Mouse (Mus musculus): Measurements from ENCODE around the gene Rap1gds1.
A peak's percentile ranks its signal among the peaks of the same experiment; 100 is the strongest.

Gene Rap1gds1

DNA sequence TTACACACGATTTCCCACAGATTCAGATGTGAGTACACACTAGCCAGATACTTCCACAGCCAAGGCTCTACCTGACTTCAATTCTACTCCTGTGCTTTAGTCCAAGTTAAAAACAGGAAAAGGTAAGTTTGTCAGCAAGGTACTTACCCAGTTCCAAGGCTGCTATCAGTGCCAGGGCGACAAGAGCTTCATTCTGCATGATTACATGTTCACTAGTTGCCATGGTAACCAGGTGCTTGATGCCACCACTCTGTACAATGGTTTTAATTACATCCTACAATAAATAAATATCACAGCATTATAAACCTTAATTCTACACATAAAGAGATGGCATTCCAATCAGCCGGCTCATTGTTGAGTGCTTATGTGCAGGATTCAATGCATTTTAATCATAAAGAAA is 129.5 kb downstream of the Rap1gds1 start:
- peak; percentile 6 for DNase-seq (ENCODE audit: low read depth, low spot score)

DNA sequence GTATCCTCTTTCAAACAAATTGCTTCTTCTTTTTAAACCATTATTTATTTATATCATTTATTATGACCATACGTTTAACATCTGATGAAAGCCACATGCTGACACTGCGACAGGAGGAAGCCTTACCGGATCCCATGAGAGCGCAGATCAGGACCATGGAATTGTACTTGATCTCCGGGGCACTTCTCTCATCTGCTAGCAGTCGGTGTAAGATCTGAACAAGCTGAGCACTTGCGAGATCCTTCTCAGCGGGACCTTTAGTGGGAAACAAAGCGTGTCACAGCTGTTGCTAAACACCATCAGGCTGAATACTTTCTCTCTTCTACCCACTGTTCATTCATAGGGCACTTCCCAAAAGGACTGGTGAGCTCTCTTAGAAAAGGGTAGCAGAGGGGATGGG is 133.4 kb downstream of the Rap1gds1 start:
- DNase-seq (ENCODE audit: low read depth, low spot score) = no peak

DNA sequence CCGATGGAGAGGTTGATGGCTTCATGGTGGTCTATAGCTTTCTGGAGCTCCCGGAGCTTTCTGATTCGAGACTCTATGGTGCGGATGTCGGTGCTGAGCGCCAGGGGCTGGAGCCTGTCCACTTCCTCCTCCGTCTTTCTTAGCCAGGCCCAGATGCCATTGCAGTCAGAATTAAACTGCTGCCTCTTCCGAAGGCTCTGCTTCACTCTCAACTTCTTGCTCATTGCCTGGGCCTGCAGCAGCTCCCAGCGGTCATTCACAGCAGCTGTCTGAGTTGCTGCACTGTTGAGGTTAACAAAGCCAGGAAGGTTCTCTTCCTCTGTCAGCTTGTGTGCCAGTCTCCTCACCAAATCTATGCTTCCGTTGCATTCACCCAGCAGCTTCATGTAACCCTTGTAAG is 137.8 kb downstream of the Rap1gds1 start:
- no peak for DNase-seq (ENCODE audit: low read depth, low spot score)

DNA sequence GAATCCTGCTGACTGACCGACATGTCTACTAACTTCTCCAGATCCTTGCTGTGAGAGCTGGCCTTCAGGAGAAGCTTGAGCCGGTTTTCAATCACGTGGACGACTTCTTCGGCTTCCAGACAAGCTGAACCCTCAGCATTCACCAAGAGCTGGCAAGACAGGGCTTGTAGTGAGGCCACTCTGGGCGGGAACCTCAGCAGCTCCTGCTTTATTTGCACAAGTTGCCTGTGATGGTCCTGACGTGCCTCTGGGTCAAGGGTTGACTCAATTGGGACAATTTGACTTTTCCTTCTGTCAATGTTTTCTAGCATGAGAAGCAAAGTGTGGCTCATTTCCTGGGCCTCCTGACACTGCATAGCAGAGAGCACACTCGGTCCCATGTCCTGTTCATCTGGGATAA is 138.2 kb downstream of the Rap1gds1 start:
- no peak for DNase-seq (ENCODE audit: low read depth, low spot score)

DNA sequence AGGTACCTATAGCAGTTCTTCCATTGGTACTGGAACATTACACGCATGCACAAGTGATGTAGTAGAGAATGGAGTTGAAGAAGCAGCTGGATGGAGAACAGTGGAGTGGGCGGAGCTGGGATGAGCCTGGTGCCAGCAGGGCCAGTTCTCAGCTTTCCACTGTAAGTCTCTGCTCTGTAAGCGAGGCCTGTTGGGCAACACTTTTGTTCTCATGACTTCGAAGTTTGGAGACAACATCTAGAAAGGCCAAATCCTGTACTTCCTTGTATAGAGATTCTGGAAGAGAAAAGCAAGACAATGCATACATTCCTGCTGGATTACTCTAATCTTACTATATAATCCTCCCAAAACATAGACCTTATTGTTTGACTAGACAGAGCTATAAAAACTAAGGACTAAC is 147.6 kb downstream of the Rap1gds1 start:
- no peak for DNase-seq (ENCODE audit: low read depth, low spot score)

DNA sequence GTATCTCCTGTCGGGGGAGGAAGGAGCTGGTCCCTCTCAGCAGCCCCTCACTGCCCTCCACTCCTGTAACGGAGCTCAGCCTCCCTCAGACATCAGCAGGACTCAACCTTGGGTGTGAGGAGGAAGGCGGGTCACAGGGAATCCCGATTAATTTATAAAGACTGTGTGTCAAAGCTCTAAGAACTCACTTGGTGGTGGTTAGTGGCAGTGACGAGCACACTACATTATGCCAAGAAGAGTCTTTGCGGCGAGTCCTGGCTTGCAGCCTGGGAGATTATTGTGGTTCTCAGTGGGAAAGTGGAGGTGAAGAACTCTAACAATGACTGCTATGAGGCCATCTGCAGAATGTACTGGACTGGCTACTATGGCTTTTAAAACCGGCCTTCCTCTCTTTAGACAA is 148.8 kb downstream of the Rap1gds1 start:
- DNase-seq (ENCODE audit: low read depth, low spot score) = no peak

DNA sequence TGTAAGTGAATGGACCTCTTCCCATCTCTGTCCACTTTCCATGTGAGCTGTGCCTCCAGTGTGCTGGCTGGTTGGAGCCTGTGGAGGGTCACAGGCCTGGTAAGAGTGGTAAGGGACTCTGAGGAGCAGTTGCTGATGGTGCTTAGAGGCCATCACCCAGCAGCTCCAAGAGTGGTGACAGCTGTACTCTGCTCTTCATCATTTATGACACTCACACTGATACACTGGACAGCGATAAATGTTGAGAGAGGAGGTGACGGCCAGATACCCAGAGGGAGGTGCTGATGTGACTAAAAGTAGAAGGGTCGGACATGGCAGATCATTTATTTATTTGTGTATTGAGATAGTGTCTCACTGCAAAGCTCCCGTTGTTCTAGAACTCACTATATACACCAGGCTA is 156.8 kb downstream of the Rap1gds1 start:
- DNase-seq (ENCODE audit: low read depth, low spot score) = no peak

DNA sequence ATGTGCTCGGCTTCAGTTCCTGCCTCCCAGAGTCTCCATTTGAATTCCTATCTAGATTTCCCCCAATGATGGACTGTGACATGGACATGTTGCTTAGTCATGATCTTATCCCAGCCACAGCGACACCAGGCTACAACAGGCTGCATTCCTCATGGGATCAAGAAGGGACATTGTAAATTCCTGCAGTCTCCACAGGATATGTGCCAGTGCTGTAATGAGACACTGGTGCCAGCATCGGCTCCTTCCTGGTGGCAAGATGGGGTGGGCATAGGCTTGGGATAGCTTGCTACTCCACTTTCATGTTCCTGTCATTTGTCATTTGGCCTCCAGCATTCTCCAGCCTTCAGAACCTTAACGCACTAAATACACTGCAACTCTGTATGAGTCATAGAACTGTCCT is 158.0 kb downstream of the Rap1gds1 start:
- DNase-seq (ENCODE audit: low read depth, low spot score) = no peak

DNA sequence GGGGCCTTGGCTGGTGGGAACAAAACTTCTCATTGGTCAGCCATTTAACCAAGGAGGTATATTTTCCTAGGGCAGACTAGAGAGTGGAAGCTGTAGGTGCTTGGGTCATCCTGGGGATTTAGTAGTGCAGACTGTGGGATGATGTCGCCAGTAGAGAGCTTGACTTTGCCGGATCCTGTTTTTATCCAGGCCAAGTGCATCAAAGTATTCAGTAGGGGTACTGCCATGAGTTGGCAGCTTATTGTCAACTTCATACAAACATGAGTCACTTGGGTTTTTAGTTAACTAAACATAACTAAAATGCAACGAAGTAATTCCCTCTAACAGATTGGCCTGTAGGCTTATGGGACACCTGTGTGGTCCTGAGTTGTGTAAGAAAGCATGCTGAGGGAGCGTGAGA is 158.4 kb downstream of the Rap1gds1 start:
- DNase-seq (ENCODE audit: low read depth, low spot score) = no peak

DNA sequence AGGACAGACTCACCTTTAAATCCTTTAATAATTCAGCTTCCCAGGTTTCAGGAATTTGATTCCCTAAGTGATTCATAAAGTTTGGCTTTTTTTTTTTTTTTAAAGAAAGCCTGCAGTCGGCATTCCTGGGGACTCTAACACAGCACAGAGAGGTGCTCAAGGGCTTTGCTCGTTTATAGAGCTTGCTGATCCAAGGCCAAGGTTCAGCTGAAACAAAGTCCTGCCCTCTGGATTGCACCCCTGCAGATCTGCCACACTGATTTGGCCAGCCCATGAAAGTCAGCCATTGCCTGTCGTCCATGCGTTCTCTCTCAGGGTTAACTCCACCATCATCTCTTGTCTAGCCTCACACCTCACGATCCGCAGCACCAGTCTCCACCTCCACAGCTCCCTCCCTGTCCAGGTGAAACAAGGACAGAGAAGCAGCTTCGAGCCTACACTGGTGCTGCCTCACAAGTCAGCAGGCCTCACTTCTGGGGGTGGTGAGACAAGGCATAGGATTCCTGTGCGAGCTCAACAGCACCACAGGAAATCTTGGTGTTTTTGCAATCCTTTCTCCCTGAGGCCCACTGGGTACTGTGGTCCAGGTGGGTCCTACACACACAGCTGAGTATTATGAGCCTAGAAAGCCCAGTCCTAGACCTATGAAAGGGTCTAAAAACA is 160.2 kb downstream of the Rap1gds1 start:
- DNase-seq (ENCODE audit: low read depth, low spot score) = no peak

DNA sequence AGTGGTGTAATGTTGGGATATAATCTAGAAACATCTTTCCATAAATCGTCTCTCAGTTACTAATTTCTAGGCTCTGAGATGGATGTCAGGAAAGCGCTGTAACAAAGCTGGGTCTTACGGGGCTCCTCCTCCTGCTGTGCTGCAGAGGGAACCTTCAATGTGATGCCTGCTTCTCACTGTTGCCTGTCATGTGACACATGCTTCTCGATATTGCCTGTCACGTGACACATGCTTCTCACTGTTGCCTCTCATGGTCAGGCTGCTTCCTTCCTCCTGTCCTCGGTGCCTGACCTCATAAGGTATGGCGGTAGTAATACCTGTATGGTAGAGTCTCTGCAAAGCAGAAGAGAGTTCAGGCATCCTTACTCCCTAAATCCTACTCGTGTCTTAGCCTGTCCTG is 162.5 kb downstream of the Rap1gds1 start:
- DNase-seq (ENCODE audit: low read depth, low spot score) = no peak

DNA sequence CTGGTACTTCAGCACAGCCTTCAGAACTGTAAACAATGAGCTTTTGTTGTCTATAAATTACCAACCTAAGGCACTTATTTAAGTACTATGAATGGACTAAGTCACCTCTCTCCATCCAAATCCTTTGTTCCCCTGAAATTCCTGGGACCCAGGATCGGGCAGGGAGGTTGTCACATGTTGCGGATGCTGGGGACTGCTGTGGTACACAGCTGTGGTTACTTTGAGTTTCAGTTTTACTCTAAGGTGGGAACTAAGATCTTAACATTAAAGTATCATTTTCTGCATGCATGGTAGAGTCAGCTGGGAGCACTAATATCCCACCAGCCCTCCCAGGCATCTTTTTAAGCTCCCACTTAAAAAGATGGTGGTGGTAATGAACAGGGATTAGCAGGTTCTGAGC is 165.7 kb downstream of the Rap1gds1 start:
- DNase-seq (ENCODE audit: low read depth, low spot score) = no peak

DNA sequence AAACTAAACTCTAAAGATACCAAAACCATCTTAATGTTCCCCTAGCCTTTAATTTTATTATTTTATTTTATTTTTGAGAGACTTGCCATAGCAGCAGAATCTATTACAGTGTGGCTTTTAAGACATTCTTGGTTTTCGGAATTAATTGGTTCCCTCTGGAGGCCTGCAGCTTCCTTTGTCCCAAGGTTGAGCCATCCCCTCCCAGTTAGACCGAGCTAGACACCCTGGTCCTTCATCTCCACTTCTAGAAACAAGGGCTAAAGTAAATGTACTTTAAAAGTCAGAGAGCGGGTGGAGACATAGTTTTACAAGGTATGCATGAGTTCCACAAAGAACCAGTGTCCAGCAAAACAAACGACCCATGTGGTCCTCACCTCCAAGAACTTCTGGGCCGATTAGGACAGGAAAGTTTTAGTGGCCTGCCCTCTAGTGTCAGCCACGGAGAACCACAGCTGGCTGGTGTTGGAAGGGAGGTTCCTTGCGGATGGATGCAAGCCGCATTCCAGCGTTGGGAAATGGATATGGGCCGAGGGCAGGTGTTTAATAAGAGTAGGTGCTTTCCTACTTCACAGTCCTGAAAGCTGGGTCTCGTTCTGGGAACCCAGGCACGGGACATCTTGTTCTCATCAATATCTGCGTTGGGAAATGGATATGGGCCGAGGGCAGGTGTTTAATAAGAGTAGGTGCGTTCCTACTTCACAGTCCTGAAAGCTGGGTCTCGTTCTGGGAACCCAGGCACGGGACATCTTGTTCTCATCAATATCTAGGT is 168.7 kb downstream of the Rap1gds1 start:
- peak; percentile 37 for DNase-seq (ENCODE audit: low read depth, low spot score)

DNA sequence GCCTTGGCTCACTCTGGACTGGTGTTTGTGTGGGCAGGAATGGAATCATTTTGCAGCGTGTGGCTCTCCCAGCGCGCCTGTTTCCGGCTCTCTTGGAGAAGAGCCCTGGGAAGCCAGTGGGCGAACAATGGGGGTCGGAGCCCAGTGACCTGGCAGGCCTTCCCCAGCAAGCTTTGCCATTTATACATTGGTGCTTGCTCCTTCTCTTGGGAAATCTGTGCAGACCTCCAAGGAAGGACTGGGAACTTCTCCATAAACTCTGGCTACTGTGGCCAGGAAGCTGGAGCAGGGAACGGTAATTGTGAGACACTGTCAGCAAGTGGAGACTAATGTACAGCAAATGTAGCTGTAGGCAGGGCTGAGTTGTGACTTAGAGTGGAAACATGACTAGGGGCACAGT is 169.3 kb downstream of the Rap1gds1 start:
- DNase-seq (ENCODE audit: low read depth, low spot score) = no peak

DNA sequence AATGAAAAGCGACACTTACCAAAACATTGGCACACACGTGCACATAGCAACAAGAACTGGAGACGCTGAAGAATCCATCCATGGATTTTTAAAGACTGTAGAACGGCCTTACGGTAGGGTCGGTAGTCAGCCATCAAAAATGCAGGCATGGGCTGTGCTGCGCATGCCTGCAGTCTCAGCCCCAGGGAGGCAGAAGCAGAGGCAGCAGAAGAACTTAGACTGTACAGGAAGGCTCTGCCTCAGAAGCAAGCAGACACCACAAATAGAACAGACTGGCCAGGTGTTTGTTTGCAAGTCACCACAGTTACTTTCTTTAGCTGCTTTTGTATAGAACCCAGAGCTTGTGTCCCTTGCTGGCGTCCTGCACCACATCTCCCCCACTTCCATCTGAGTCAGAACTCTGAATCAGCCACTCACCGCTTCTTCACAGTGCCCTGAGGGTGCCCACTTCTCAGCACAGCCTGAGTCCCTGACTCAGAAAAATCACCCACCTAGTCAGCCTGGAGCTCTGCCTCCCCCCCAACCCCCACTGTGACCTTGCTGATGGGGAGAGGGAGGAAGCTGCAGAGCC is 174.3 kb downstream of the Rap1gds1 start:
- DNase-seq (ENCODE audit: low read depth, low spot score) = no peak

DNA sequence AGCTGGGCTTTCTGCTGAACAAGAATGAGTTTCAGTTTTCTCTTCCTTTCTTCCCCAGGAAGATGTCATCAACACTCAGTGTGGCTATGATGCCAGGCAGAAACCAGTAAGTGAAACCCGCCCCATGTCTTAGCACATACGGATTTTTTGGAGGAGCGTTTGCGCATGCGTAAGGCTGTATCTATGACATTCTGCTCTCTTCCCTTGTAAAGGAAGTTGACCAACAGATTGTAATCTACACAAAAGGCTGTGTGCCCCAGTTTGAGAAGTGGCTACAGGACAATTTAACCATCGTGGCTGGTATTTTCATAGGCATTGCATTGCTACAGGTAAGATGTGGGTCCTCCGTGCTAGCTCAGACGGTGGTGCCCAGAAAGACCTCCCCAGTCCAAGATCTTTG is 176.9 kb downstream of the Rap1gds1 start:
- no peak for DNase-seq (ENCODE audit: low read depth, low spot score)

DNA sequence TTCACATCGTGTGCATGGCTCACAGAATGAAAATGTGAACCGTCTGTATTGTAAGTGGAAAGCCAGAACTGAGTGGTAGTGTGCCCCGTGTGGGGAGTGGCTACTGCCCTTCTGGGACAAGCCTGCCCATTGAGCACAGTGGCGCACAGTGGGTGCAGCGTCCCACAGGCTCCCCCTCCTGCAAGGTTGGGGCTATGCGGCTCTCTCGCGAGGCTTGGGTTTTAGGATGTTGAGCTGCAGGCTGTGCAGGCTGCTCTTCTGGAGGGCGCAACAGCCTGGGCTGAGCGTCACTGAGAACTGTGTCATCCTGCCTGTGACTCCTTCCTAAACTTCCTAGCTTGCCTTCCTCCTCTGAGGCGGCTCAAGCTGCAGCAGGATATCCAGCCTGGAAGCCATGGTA is 177.5 kb downstream of the Rap1gds1 start:
- DNase-seq (ENCODE audit: low read depth, low spot score) = no peak

DNA sequence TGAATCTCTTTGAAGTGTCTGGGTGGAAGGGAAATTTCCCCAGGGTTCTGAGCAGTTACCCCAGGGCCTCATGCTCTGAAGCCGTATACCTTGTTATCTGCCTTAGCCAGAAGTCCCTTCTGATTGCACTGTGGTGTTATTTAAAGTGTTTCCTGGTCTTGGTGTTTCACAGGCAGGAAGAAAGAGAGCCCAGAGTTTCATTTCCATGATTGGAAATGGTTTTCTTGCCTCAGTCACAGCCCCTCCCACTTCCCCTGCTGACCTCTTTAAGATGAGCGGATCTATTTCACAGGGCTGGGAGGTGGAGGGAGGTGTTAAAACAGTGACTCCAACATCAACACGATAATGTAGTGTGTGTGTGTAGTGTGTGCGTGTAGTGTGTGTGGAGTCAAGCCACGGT is 181.5 kb downstream of the Rap1gds1 start:
- no peak for DNase-seq (ENCODE audit: low read depth, low spot score)

DNA sequence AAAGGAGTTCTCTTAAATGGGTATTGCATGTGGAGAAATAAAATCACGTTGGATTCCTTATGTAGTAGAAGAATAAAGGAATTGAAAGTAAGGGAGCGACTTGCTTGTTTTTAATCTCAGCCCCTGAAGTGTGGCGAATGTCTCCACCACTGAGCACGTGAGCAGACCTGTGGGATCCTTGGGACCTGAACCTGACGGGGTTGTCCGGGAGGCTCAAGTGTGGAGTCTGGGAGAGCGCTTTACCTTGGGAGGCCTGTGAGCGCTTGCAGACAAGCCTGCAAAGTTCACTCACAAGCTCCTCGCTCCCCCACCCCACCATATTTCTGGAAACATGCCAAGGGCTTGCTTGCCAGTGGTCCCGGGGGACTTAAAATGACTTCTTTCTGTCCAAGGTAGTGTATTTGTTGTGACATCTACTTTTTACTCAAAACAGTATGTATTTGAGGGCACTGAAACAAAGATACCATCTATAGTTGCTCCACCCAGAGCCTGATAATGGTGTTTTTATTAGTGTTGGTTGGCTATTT is 185.2 kb downstream of the Rap1gds1 start:
- DNase-seq (ENCODE audit: low read depth, low spot score) = no peak

DNA sequence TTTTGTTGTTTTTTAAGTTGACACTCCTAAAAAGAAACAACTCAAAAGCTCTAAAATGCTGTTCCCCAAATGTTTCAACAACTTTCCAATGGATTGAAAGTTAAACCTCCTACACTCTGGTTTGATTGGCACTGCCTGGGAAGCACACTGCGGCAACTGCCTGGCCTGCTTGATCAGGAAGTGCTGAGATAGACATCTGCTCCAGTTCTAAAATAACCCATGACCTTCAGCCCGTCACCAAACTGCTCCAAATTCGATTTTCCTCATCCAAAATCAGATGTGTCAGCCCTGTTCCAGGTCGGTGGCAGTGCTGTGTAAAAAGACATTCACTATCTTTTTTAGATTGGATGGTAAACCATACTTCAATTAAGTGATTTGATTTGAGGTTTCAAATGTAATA is 185.8 kb downstream of the Rap1gds1 start:
- no peak for DNase-seq (ENCODE audit: low read depth, low spot score)

DNA sequence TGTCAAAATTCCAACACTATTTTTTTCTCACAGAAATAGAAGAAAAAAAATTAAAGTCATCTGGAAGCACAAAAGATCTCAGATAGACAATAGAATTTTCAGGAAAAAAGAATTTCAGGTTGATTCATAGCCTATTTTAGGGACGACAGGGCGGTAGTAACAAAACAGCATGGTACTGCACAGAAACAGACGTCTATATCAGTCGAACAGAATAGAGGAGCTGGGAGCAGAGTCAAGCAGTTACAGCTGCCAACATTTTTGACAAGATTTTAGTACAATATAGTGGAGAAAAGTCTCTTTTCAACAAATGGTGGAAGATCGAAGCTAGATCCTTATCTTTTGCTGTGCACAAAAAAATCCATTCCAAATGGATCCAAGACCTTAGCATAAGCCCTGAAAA is 188.9 kb downstream of the Rap1gds1 start:
- no peak for DNase-seq (ENCODE audit: low read depth, low spot score)

DNA sequence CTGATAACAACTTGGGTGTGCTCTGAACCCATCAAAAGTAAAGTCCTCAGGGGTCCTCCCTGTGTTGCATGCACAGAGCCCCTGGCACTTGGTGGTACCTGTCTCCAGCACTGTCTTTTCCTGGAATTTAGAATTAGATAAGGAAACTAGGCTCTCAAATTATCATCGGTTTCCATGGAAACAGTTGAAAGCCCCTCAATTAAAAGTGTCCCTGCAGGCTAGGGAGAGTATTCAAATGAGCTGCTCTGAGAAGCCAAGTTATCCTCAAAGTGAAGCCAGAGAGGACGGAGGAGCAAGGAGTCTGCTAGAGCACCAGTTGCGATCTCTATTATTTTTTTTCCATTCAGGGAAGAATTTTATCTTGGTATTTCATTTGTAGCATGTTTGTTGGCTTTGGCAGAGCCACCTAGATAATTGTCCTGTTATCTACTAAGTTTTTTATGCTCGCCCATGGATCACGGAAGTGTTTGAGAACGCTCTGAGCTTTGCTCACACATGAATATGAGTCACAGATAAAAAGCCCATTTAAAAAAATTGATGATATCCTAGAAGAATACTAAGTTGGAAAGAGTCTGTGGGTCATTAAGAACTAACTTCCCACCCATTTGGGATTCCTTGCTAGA is 193.2 kb downstream of the Rap1gds1 start:
- DNase-seq (ENCODE audit: low read depth, low spot score) = no peak
